Mouse (Mus musculus): ENCODE measurements at regions not wholly inside any gene's neighbourhood (a gene's known extent, or its start where the extent isn't known, plus 50 kb on each side); places are given as distances from the start of the nearest gene placed in this dataset.
A peak's percentile ranks its signal among the peaks of the same experiment; 100 is the strongest.

- Histone ChIP-seq H3K9me3 (replicated peaks) (no peaks in the 10 kb centered on the region), H3K27me3 (no peaks in the 10 kb centered on the region), H3K36me3 (no peaks in the 10 kb centered on the region), H3K4me1 (replicated peaks) (peaks cover 15% of the 10 kb centered on the region), H3K4me3 (no peak overlapping the region), H3K27ac (peak overlapping the region; percentile 46; the same call in 1 of the 2 replicates), H3K4me2 (no peak overlapping the region), H3K9ac (no peak overlapping the region)
- ATAC-seq (replicated peaks; ENCODE audit: insufficient number of reproducible peaks, insufficient read depth, low FRiP score, low read depth) = no peak
- 81% methylated on average over 9 of the region's 9 CpGs for WGBS
Measured at GRCm38 (mm10) chr11:117567961-117568605, 83.9 kb downstream of the Gm11733 start.

GRCm38 (mm10) chr11:117568606-117568991 lies 84.4 kb downstream of the Gm11733 start:
- no peak overlapping the region for H3K9ac ChIP-seq
- H3K4me2 ChIP-seq = no peak overlapping the region
- H3K27me3 ChIP-seq = no peaks in the 10 kb centered on the region
- H3K4me3 ChIP-seq = no peak overlapping the region
- no peaks in the 10 kb centered on the region for H3K36me3 ChIP-seq
- peak overlapping the region; percentile 67 for H3K27ac ChIP-seq
- no peak; the same call in 1 of the 2 replicates for ATAC-seq (replicated peaks; ENCODE audit: insufficient number of reproducible peaks, insufficient read depth, low FRiP score, low read depth)
- 40% methylated on average over 9 of the region's 9 CpGs for WGBS
- no peaks in the 10 kb centered on the region for H3K9me3 ChIP-seq (replicated peaks)
- H3K4me1 ChIP-seq (replicated peaks) = peaks cover 18% of the 10 kb centered on the region

- no peaks in the 10 kb centered on the region for H3K27me3 ChIP-seq
- no peak overlapping the region for H3K4me2 ChIP-seq
- WGBS = 77% methylated on average over 8 of the region's 8 CpGs
- no peak overlapping the region for H3K27ac ChIP-seq
- peaks cover 27% of the 10 kb centered on the region for H3K4me1 ChIP-seq (replicated peaks)
- no peak overlapping the region for H3K4me3 ChIP-seq
- H3K9me3 ChIP-seq (replicated peaks) = no peaks in the 10 kb centered on the region
- H3K9ac ChIP-seq = no peak overlapping the region
- H3K36me3 ChIP-seq = no peaks in the 10 kb centered on the region
- ATAC-seq (replicated peaks; ENCODE audit: insufficient number of reproducible peaks, insufficient read depth, low FRiP score, low read depth) = no peak
Measured at GRCm38 (mm10) chr11:117569566-117570101, 84.5 kb upstream of the Tnrc6c start.

GRCm38 (mm10) chr11:117571858-117572257 lies 82.2 kb upstream of the Tnrc6c start:
- no peaks in the 10 kb centered on the region for H3K27me3 ChIP-seq
- no peak overlapping the region for H3K27ac ChIP-seq
- ATAC-seq (replicated peaks; ENCODE audit: insufficient number of reproducible peaks, insufficient read depth, low FRiP score, low read depth) = no peak
- no peaks in the 10 kb centered on the region for H3K9me3 ChIP-seq (replicated peaks)
- H3K4me2 ChIP-seq = no peak overlapping the region
- no peaks in the 10 kb centered on the region for H3K36me3 ChIP-seq
- H3K4me3 ChIP-seq = no peak overlapping the region
- no peak overlapping the region for H3K9ac ChIP-seq
- 83% methylated on average over 3 of the region's 3 CpGs for WGBS
- peaks cover 34% of the 10 kb centered on the region for H3K4me1 ChIP-seq (replicated peaks)

GRCm38 (mm10) chr11:117574721-117575120 lies 79.4 kb upstream of the Tnrc6c start:
- WGBS = 24% methylated on average over 3 of the region's 3 CpGs
- Histone ChIP-seq H3K4me3 (no peak overlapping the region), H3K4me2 (no peak overlapping the region), H3K36me3 (no peaks in the 10 kb centered on the region), H3K27ac (peak overlapping the region; percentile 65), H3K4me1 (replicated peaks) (peaks cover 25% of the 10 kb centered on the region), H3K27me3 (no peaks in the 10 kb centered on the region), H3K9ac (no peak overlapping the region), H3K9me3 (replicated peaks) (no peaks in the 10 kb centered on the region)
- ATAC-seq (replicated peaks; ENCODE audit: insufficient number of reproducible peaks, insufficient read depth, low FRiP score, low read depth) = peak; percentile 29; the same call in 1 of the 2 replicates

- Histone ChIP-seq H3K4me1 (replicated peaks) (peaks cover 16% of the 10 kb centered on the region), H3K36me3 (no peaks in the 10 kb centered on the region), H3K9me3 (replicated peaks) (no peaks in the 10 kb centered on the region), H3K4me2 (no peak overlapping the region), H3K4me3 (no peak overlapping the region), H3K9ac (no peak overlapping the region), H3K27ac (no peak overlapping the region), H3K27me3 (no peaks in the 10 kb centered on the region)
- WGBS = 87% methylated on average over 2 of the region's 2 CpGs
- no peak for ATAC-seq (replicated peaks; ENCODE audit: insufficient number of reproducible peaks, insufficient read depth, low FRiP score, low read depth)
Measured at GRCm38 (mm10) chr11:117579121-117579520, 75.0 kb upstream of the Tnrc6c start.

- no peak for ATAC-seq (replicated peaks; ENCODE audit: insufficient number of reproducible peaks, insufficient read depth, low FRiP score, low read depth)
- Histone ChIP-seq H3K4me1 (replicated peaks) (peaks cover 12% of the 10 kb centered on the region), H3K4me2 (no peak overlapping the region), H3K9ac (no peak overlapping the region), H3K27me3 (no peaks in the 10 kb centered on the region), H3K27ac (no peak overlapping the region), H3K36me3 (no peaks in the 10 kb centered on the region), H3K4me3 (no peak overlapping the region), H3K9me3 (replicated peaks) (no peaks in the 10 kb centered on the region)
- 62% methylated on average over 3 of the region's 3 CpGs for WGBS
Measured at GRCm38 (mm10) chr11:117579720-117580119, 74.4 kb upstream of the Tnrc6c start.

- H3K9me3 ChIP-seq (replicated peaks) = no peaks in the 10 kb centered on the region
- H3K27me3 ChIP-seq = no peaks in the 10 kb centered on the region
- H3K27ac ChIP-seq = no peak overlapping the region
- no peak overlapping the region for H3K4me3 ChIP-seq
- no peaks in the 10 kb centered on the region for H3K36me3 ChIP-seq
- no peak overlapping the region for H3K4me2 ChIP-seq
- 89% methylated on average over 8 of the region's 8 CpGs for WGBS
- ATAC-seq (replicated peaks; ENCODE audit: insufficient number of reproducible peaks, insufficient read depth, low FRiP score, low read depth) = no peak
- H3K9ac ChIP-seq = no peak overlapping the region
- no peaks in the 10 kb centered on the region for H3K4me1 ChIP-seq (replicated peaks)
Measured at GRCm38 (mm10) chr11:117583478-117583877, 70.6 kb upstream of the Tnrc6c start.

- ATAC-seq (replicated peaks; ENCODE audit: insufficient number of reproducible peaks, insufficient read depth, low FRiP score, low read depth) = no peak
- no peaks in the 10 kb centered on the region for H3K9me3 ChIP-seq (replicated peaks)
- 84% methylated on average over 5 of the region's 5 CpGs for WGBS
- H3K4me2 ChIP-seq = no peak overlapping the region
- no peaks in the 10 kb centered on the region for H3K27me3 ChIP-seq
- no peak overlapping the region for H3K4me3 ChIP-seq
- no peak overlapping the region for H3K9ac ChIP-seq
- H3K36me3 ChIP-seq = no peaks in the 10 kb centered on the region
- peaks cover 10% of the 10 kb centered on the region; the same call in 1 of the 2 replicates for H3K4me1 ChIP-seq (replicated peaks)
- no peak overlapping the region for H3K27ac ChIP-seq
Measured at GRCm38 (mm10) chr11:117585556-117585955, 68.5 kb upstream of the Tnrc6c start.

- 52% methylated on average over 4 of the region's 4 CpGs for WGBS
- H3K27ac ChIP-seq = no peak overlapping the region
- H3K27me3 ChIP-seq = no peaks in the 10 kb centered on the region
- no peak for ATAC-seq (replicated peaks; ENCODE audit: insufficient number of reproducible peaks, insufficient read depth, low FRiP score, low read depth)
- no peak overlapping the region for H3K9ac ChIP-seq
- H3K4me1 ChIP-seq (replicated peaks) = peaks cover 10% of the 10 kb centered on the region; the same call in 1 of the 2 replicates
- H3K9me3 ChIP-seq (replicated peaks) = no peaks in the 10 kb centered on the region
- H3K4me3 ChIP-seq = no peak overlapping the region
- H3K4me2 ChIP-seq = no peak overlapping the region
- H3K36me3 ChIP-seq = no peaks in the 10 kb centered on the region
Measured at GRCm38 (mm10) chr11:117586063-117586462, 68.0 kb upstream of the Tnrc6c start.

- 81% methylated on average over 7 of the region's 7 CpGs for WGBS
- no peak for ATAC-seq (replicated peaks; ENCODE audit: insufficient number of reproducible peaks, insufficient read depth, low FRiP score, low read depth)
- Histone ChIP-seq H3K27ac (no peak overlapping the region), H3K9me3 (replicated peaks) (no peaks in the 10 kb centered on the region), H3K4me2 (no peak overlapping the region), H3K9ac (no peak overlapping the region), H3K36me3 (no peaks in the 10 kb centered on the region), H3K27me3 (no peaks in the 10 kb centered on the region), H3K4me3 (no peak overlapping the region), H3K4me1 (replicated peaks) (peaks cover 10% of the 10 kb centered on the region; the same call in 1 of the 2 replicates)
Measured at GRCm38 (mm10) chr11:117586857-117587425, 67.1 kb upstream of the Tnrc6c start.

GRCm38 (mm10) chr11:117589006-117589405 lies 65.1 kb upstream of the Tnrc6c start:
- no peak for ATAC-seq (replicated peaks; ENCODE audit: insufficient number of reproducible peaks, insufficient read depth, low FRiP score, low read depth)
- Histone ChIP-seq H3K4me2 (no peak overlapping the region), H3K9me3 (replicated peaks) (no peaks in the 10 kb centered on the region), H3K27me3 (0 out of 2 replicates have a peak, but pooled peaks cover 2% of the 10 kb centered on the region), H3K27ac (no peak overlapping the region), H3K4me1 (replicated peaks) (peaks cover 10% of the 10 kb centered on the region; the same call in 1 of the 2 replicates), H3K4me3 (no peak overlapping the region), H3K36me3 (no peaks in the 10 kb centered on the region), H3K9ac (no peak overlapping the region)
- WGBS = 76% methylated on average over 8 of the region's 8 CpGs

All from heart, embryonic 15.5 days (tissue).